Mouse (Mus musculus): Measurements from ENCODE around the gene Olfr329-ps. TPM values are rescaled to one million over a fixed set of nuclear protein-coding genes. Genes with fewer than 3 reads are reported as not detected.
A peak's percentile ranks its signal among the peaks of the same experiment; 100 is the strongest.

Gene Olfr329-ps
- total RNA-seq (2014; fragmentation: Nextera tagmentation) (not detected in 2 replicates), total RNA-seq (2017) (0.29 TPM in 1 of 2 replicates, not detected in the other), polyA plus RNA-seq (2012) (not detected in 2 replicates)

DNA sequence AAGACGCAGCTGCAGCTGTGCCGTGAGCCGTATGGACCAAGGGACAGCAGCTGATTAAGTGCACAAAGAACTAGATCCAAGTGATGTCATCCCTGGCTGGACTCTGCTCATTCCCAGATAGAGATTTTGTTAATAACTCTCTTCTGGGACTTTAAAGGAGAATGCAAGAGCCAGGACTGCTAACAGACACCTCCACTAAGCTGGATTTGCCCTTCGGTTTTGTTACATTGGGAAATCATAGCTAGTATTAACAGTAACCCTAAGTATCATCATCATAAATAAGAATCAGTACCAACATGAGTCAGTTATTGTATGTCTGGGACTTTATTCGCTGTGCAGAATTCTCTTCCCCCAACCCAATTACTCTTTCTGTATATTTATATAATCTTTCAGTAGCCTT is at the start of gene Olfr329-ps:
Olfr329-ps (minus strand) TSS at position 101 of the 400 bp plus-strand sequence.
- no peaks in the 10 kb centered on the region for H3K36me3 ChIP-seq (replicated peaks)
- ATAC-seq (ENCODE audit: extremely low read depth, insufficient number of reproducible peaks, low FRiP score, poor library complexity, severe bottlenecking) (no peak), DNase-seq (ENCODE audit: low spot score) (no peak)
- H3K4me3 ChIP-seq (ENCODE audit: low read depth, low read length): no peak within 1 kb of the TSS
- TF ChIP-seq CTCF (IDR thresholded peaks at IDR 0.05; ENCODE audit: low read depth, low read length) (no peak), GATA2 (IDR thresholded peaks at IDR 0.05; ENCODE audit: borderline replicate concordance, low read depth, low read length) (no peak), TAL1 (conservative IDR thresholded peaks at IDR 0.05; ENCODE audit: low read depth, low read length) (no peak)
- H3K9me3 ChIP-seq (replicated peaks): no peaks in the 10 kb centered on the region
- peaks cover 4% of the 10 kb centered on the region for H3K27me3 ChIP-seq (ENCODE audit: insufficient read depth, low read length)
- H3K4me1 ChIP-seq (ENCODE audit: insufficient read depth, low read depth, low read length): no peaks in the 10 kb centered on the region

DNA sequence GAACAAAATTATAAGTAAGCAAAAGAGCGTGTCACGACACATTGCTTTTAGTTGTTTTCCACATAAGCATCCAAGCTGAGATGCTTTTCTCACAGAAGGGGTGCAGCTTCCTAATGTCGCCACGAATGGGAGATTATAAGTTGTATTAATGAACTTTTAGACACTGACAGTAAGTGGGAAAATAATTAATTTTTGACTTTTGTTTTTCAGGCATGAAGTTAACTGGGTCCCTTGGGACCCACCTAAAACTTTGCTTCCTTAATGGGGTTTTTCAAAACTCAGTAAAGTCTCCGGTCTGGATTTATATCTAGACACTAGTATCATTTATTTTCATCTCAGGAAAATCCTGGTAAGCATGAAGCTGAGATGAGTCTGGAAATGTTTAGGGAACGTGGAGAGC is 48.6 kb upstream of the Olfr329-ps start, which contains the start of gene Olfr324:
Olfr324 (plus strand) TSS at position 301 of the 400 bp plus-strand sequence.
- ATAC-seq (ENCODE audit: extremely low read depth, insufficient number of reproducible peaks, low FRiP score, poor library complexity, severe bottlenecking): no peak
- Histone ChIP-seq H3K4me3 (ENCODE audit: low read depth, low read length) (no peak within 1 kb of the TSS), H3K9me3 (replicated peaks) (no peaks in the 10 kb centered on the region), H3K4me1 (ENCODE audit: insufficient read depth, low read depth, low read length) (no peaks in the 10 kb centered on the region), H3K36me3 (replicated peaks) (no peaks in the 10 kb centered on the region), H3K27me3 (ENCODE audit: insufficient read depth, low read length) (peaks cover 5% of the 10 kb centered on the region)
- TF ChIP-seq GATA2 (IDR thresholded peaks at IDR 0.05; ENCODE audit: borderline replicate concordance, low read depth, low read length) (no peak), CTCF (IDR thresholded peaks at IDR 0.05; ENCODE audit: low read depth, low read length) (no peak), POLR2AphosphoS5 (IDR thresholded peaks at IDR 0.05; ENCODE audit: insufficient replicate concordance, low read depth, low read length) (no peak), TAL1 (conservative IDR thresholded peaks at IDR 0.05; ENCODE audit: low read depth, low read length) (no peak), GATA1 (IDR thresholded peaks at IDR 0.05; ENCODE audit: borderline replicate concordance, low read length) (no peak)
- no peak for DNase-seq (ENCODE audit: low spot score)

DNA sequence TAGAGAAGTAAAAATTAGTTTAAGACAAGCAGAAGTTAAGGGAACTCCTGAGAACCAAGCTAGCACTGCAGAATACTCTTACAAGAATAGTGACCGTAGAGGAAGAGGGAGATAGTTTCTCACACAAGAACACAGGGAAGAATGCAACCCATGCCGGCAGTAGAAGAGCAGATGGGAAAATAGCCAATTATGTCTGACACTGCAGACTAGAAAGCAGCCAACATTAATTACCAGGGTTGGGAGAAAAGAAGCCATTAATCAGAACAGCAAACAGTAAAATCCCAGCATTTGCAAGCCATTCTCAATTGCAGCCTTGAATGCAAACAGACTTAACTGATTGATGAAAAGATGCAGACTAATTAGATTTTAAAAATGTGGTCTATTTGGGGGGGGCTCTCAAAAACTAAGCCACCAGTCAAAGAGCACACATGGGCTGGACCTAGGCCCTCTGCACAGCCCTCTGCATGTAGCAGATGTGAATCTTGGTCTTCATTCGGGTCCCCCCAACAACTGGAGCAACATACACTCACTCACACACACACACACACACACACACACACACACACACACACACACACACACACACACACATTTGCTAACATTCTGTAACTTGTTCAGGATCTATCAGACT is 42.5 kb upstream of the Olfr329-ps start:
- Histone ChIP-seq H3K4me1 (ENCODE audit: insufficient read depth, low read depth, low read length) (peaks cover 7% of the 10 kb centered on the region), H3K9me3 (replicated peaks) (no peaks in the 10 kb centered on the region), H3K36me3 (replicated peaks) (no peaks in the 10 kb centered on the region), H3K27me3 (ENCODE audit: insufficient read depth, low read length) (peaks cover 9% of the 10 kb centered on the region), H3K4me3 (ENCODE audit: low read depth, low read length) (no peak overlapping the region)
- TF ChIP-seq CTCF (IDR thresholded peaks at IDR 0.05; ENCODE audit: low read depth, low read length) (no peak), TAL1 (conservative IDR thresholded peaks at IDR 0.05; ENCODE audit: low read depth, low read length) (no peak), GATA1 (IDR thresholded peaks at IDR 0.05; ENCODE audit: borderline replicate concordance, low read length) (no peak), GATA2 (IDR thresholded peaks at IDR 0.05; ENCODE audit: borderline replicate concordance, low read depth, low read length) (no peak), POLR2AphosphoS5 (IDR thresholded peaks at IDR 0.05; ENCODE audit: insufficient replicate concordance, low read depth, low read length) (no peak)
- ATAC-seq (ENCODE audit: extremely low read depth, insufficient number of reproducible peaks, low FRiP score, poor library complexity, severe bottlenecking) (no peak), DNase-seq (ENCODE audit: low spot score) (no peak)

DNA sequence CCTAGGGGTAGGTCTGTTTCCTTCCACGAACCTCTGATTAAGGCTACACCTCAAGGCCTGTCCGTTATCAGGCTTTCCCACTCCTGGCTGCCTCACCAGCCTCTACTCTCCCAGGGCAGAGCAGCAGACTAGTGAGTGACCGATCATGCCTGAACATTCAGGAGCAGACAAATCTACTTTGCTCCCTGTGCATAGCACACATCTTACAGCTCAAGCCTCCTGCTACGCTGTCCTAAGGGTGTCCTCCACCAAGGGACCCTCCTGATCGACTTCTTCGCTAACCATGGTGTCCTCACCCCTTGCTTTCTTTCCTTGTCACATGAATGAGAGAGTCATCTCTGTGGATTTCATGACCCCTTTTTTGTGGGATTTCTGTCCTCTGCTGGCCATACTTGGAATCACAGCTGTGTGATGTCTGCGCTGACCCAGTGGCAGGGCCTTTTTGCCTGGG is 41.7 kb upstream of the Olfr329-ps start:
- DNase-seq (ENCODE audit: low spot score) (peak; percentile 31), ATAC-seq (ENCODE audit: extremely low read depth, insufficient number of reproducible peaks, low FRiP score, poor library complexity, severe bottlenecking) (no peak; the same call in 1 of the 2 replicates)
- peaks cover 7% of the 10 kb centered on the region for H3K4me1 ChIP-seq (ENCODE audit: insufficient read depth, low read depth, low read length)
- TF ChIP-seq GATA1 (IDR thresholded peaks at IDR 0.05; ENCODE audit: borderline replicate concordance, low read length) (no peak), POLR2AphosphoS5 (IDR thresholded peaks at IDR 0.05; ENCODE audit: insufficient replicate concordance, low read depth, low read length) (no peak), TAL1 (conservative IDR thresholded peaks at IDR 0.05; ENCODE audit: low read depth, low read length) (no peak), CTCF (IDR thresholded peaks at IDR 0.05; ENCODE audit: low read depth, low read length) (peak; percentile 74), GATA2 (IDR thresholded peaks at IDR 0.05; ENCODE audit: borderline replicate concordance, low read depth, low read length) (no peak)
- no peaks in the 10 kb centered on the region for H3K36me3 ChIP-seq (replicated peaks)
- peaks cover 9% of the 10 kb centered on the region for H3K27me3 ChIP-seq (ENCODE audit: insufficient read depth, low read length)
- H3K4me3 ChIP-seq (ENCODE audit: low read depth, low read length): peak overlapping the region; percentile 51; the same call in 1 of the 2 replicates
- H3K9me3 ChIP-seq (replicated peaks): no peaks in the 10 kb centered on the region

DNA sequence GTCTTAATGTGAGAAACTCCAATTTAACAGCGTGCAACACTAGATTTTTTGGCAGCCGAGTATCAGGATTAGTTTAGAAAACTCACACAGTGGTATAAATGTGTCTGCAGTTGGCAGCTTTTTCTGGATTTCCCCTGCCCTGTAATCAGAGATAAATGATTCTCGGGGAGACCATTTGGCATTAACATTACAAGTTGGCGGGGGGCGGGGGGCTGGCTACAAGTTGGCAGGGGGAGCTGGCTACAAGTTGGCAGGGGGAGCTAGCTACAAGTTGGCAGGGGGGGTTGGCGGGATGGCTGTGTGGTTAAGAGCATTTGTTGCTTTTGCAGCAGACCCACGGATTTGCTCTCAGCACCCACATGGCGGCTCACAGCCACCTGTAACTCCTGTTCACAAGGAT is 32.4 kb upstream of the Olfr329-ps start:
- DNase-seq (ENCODE audit: low spot score): no peak
- H3K4me3 ChIP-seq (ENCODE audit: low read depth, low read length): no peak overlapping the region
- peaks cover 8% of the 10 kb centered on the region for H3K27me3 ChIP-seq (ENCODE audit: insufficient read depth, low read length)
- H3K36me3 ChIP-seq (replicated peaks): no peaks in the 10 kb centered on the region
- TF ChIP-seq GATA2 (IDR thresholded peaks at IDR 0.05; ENCODE audit: borderline replicate concordance, low read depth, low read length) (no peak), POLR2AphosphoS5 (IDR thresholded peaks at IDR 0.05; ENCODE audit: insufficient replicate concordance, low read depth, low read length) (no peak), TAL1 (conservative IDR thresholded peaks at IDR 0.05; ENCODE audit: low read depth, low read length) (no peak), CTCF (IDR thresholded peaks at IDR 0.05; ENCODE audit: low read depth, low read length) (no peak), GATA1 (IDR thresholded peaks at IDR 0.05; ENCODE audit: borderline replicate concordance, low read length) (no peak)
- peaks cover 3% of the 10 kb centered on the region; the same call in 1 of the 2 replicates for H3K4me1 ChIP-seq (ENCODE audit: insufficient read depth, low read depth, low read length)
- H3K9me3 ChIP-seq (replicated peaks): no peaks in the 10 kb centered on the region
- ATAC-seq (ENCODE audit: extremely low read depth, insufficient number of reproducible peaks, low FRiP score, poor library complexity, severe bottlenecking): no peak

DNA sequence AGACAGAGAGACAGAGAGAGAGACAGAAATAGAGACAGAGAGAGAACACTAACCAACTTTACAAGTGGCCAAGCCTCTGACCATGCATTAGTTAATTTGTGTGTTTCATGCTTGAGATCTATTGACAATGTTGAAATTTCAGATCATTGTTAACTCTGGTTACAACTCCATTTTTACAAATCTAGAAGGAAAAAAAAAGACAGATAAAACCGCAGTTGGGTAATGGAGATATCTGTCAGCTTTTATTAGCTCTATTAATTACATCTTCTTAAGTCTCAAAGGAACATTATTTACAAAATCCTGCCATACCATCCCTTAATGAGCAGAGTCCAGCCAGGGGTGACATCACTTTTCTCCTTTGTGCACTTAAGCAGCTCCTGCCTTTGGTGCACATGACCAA is 31.2 kb upstream of the Olfr329-ps start, which contains the start of gene Olfr325:
Olfr325 (plus strand) TSS at position 301 of the 400 bp plus-strand sequence.
- no peaks in the 10 kb centered on the region for H3K9me3 ChIP-seq (replicated peaks)
- TF ChIP-seq POLR2AphosphoS5 (IDR thresholded peaks at IDR 0.05; ENCODE audit: insufficient replicate concordance, low read depth, low read length) (no peak), GATA2 (IDR thresholded peaks at IDR 0.05; ENCODE audit: borderline replicate concordance, low read depth, low read length) (no peak), TAL1 (conservative IDR thresholded peaks at IDR 0.05; ENCODE audit: low read depth, low read length) (no peak), GATA1 (IDR thresholded peaks at IDR 0.05; ENCODE audit: borderline replicate concordance, low read length) (no peak), CTCF (IDR thresholded peaks at IDR 0.05; ENCODE audit: low read depth, low read length) (no peak)
- ATAC-seq (ENCODE audit: extremely low read depth, insufficient number of reproducible peaks, low FRiP score, poor library complexity, severe bottlenecking) (no peak), DNase-seq (ENCODE audit: low spot score) (no peak)
- peaks cover 3% of the 10 kb centered on the region; the same call in 1 of the 2 replicates for H3K4me1 ChIP-seq (ENCODE audit: insufficient read depth, low read depth, low read length)
- H3K4me3 ChIP-seq (ENCODE audit: low read depth, low read length): no peak within 1 kb of the TSS
- H3K36me3 ChIP-seq (replicated peaks): no peaks in the 10 kb centered on the region
- H3K27me3 ChIP-seq (ENCODE audit: insufficient read depth, low read length): peaks cover 8% of the 10 kb centered on the region
